Mouse (Mus musculus) liver, adult 10 weeks (tissue): ENCODE data around the gene Smg5. TPM values are rescaled to one million over a fixed set of nuclear protein-coding genes. Genes with fewer than 3 reads are reported as not detected.

Experiments
- polyA plus RNA-seq: library from polyadenylated mRNA; stranded (reverse); fragments of 350-450 nt; fragmentation: Illumina TruSeq; extraction: RNeasy Lipid Tissue Mini Kit (QIAGEN cat#74804); gene quantifications from one replicate; pipeline ENCODE4 v1.2.3, GENCODE M21; 2014; ENCODE audit warnings: low read depth, low replicate concordance

Smg5 gene
- polyA plus RNA-seq, result 6.5 TPM

DNA sequence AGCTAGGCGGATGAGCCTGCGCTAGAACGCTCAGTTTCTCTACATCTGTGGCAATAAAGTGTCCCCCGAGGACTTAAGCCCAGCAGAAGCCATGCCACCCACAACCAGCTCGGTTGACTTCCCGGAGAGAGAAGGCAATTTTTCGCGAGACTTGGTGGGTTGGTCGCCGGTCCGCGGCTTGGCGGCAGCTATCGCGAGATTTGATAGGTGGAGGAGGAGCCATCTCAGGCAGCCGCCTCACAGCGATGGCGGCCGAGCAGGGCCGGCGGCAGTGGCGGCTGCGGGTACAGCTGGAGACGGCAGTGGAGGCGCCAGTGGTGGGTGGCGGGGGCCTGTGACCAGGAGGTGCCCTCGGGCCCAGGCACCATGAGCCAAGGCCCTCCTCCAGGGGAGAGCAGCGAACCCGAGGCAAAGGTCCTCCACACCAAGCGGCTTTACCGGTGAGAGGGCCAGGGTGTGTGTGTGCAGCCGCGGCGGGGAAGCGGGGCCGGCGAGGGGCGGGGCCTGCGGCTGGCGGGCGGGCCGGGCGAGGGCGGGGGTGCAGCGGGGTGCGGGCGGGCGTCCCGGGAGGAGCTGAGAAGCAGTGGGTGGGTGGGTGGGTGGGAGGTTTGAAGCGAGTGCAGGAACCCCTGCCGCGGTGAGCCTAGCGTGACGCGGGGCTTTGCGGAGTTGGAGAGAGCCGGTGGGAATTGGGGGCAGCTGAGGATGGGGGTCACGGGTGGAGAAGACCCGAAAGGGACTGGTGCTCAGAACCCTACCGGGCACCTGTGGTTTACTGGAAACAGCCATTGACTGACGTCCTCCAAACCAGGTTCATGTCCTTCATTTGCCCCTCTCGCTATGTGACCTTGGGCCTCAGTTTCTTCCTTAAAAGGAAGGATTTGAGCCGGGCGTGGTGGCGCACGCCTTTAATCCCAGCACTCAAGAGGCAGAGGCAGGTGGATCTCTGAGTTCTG is at the start of gene Smg5, which contains the start of gene Tmem79:
Smg5 (plus strand) TSS at position 203 of the 956 bp plus-strand sequence.
Tmem79 (minus strand) TSS at position 91 of the 956 bp plus-strand sequence.

DNA sequence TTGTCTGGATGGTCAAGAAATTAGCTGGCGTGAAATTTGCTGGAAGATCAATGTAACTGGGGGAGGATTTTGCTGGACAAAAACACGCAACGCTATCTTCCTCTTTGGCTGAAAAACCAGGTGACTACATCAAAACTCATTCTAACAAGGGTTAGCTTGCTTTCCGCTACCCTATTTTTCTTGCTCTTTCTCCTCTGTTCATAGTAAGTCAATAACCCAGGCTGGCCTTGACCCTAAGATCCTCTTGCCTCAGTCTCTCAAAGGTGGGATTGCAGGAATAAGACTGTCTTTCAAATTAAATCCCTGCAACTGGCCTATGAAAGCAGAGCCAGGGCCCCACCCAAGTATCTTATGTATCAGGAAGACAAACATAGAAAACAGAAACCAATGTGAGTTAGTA is 49.0 kb upstream of the Smg5 start, which contains the start of gene Gm38392:
Gm38392 (minus strand) TSS at position 101 of the 400 bp plus-strand sequence.

GRCm38 (mm10) chr3:88296561-88297318 is 39.3 kb upstream of the Smg5 start, which contains the start of the genes Tsacc and Cct3:
TSS of gene Tsacc (minus strand) at chr3:88296999.
TSS of gene Cct3 (plus strand) at chr3:88297116.

DNA sequence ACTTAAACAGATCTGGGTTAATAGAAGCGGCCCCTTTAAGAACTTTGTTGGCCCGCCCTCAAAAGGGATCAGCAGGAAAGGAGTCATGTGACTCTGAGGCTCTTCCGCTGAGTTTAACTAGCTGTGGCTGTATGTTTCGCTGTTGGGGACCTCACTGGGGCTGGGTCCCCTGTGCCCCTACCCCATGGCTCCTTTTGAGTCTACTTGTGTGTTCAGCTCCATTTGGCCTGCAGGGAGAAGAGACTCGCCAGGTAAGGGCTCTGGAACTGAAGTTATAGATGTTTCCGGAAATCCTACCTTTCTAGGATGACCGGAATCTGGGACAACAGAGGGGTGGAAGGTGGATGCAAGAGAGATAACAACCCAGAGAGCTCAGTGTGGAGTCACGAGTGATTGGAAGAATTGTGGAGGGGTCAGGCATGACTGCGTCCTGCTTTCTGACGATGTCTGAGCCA is 11.1 kb upstream of the Smg5 start, which contains the start of gene Glmp:
Glmp (plus strand) TSS at position 73 of the 455 bp plus-strand sequence.

DNA sequence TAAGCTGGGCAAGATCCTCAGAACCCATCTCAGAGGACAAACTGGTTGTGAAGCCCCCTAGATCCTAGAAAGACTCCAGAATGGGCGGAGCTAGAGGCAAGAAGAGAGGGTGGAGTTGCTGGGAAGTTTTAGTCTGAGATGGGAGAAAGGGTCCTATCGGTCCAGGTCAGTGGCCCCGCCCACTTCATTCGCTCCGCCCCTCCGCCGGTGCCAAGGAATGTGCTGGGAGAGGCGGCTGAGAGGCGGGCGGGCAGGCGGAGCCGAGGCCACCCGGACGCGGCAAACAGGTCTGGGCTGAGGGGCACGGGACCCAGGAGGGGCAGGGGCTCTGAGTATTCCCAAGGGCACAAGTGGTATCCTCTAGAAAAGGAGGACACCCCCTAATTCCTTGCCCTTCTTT is 28.3 kb downstream of the Smg5 start, which contains the start of gene Paqr6:
Paqr6 (plus strand) TSS at position 248 of the 400 bp plus-strand sequence.

DNA sequence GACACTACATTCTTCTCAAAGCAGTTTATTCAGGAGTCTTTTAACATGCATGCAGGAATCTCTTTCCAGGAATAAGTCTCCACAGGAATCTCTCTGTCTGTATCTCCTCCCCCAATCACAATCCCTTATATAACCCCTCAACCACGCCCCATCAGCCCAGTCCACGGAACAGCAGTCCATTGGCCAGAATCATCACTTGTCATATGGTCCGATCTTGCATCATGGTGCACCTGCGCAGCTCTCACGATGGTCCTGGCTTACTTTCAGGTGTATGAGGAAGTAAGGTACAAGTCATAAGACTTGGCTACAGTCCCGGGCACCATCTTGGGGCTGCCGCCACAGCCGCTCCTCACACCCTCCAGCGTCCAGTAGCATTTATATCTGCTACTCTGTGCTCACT is 36.6 kb downstream of the Smg5 start, which contains the start of gene Bglap3:
Bglap3 (minus strand) TSS at position 101 of the 400 bp plus-strand sequence.

DNA sequence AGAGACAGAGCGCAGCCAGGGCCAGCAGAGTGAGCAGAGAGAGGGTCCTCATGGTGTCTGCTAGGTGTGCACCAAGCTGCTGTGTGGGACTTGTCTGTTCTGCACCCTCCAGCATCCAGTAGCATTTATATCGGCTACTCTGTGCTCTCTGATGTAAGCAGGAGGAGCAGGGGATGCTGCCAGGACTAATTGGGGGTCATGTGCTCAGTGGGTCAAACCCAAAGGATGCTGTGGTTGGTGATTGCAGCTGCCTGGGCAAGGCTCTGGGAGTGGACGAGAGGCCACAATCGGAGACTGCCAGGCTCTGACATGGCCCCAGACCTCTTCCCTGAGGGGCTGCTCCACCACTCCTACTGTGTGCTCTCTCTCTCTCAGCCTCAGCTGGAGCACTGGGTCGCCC is 42.5 kb downstream of the Smg5 start, which contains the start of gene Bglap2:
Bglap2 (minus strand) TSS at position 101 of the 400 bp plus-strand sequence.

GRCm38 (mm10) chr3:88384364-88384763 is 48.3 kb downstream of the Smg5 start, which contains the start of gene Bglap:
TSS of gene Bglap (minus strand) at chr3:88384464.

DNA sequence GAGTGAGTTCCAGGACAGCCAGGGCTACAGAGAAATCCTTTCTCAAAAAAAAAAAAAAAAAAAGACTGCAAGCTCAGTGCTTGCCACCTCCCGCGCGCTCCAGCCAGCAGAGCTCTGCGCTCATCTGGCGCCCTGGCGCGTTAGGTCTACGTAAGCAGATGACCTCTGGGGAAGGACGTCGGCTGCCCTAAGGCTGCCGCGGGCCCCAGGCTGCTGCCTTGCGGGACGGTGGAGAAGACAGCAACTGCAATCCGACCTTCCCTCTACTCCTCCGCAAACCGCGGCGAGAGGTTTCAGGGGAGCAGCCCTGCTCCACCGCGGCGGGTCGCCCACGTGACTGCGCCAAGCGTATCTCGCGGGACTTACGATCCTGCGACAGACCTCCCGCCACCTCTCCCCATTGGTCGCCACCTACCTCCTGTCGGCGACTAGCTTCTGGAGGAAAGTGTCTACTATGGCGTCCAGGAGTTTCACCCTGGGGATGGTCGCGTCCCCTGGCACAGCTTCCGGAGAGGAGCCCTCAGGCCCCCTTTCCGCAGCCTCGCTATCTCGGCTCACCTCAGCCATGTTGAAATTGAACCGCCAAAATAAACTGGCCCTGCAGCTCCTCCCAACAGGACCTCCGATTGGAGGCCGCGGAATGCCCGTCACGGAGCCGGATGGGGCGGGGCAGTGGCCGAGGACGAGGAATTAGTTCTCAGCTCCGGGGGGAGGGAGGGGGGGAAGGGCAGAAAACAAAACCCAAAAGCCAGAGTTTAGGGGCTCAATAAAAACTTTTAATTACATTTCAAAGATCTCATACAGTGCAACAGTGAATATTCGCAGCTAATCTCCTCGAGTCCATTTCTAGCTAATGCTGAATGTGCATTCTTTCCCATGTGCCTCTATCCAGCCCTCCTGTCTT is 73.9 kb downstream of the Smg5 start, which contains the start of gene Pmf1:
Pmf1 (minus strand) TSS at position 591 of the 904 bp plus-strand sequence.

Other genes with a start within 250 kb of the Smg5 start
- 3.8 TPM for gene Mef2d, start 193.9 kb upstream of the Smg5 start, polyA plus RNA-seq
- gene Rhbg, start 81.6 kb upstream of the Smg5 start, polyA plus RNA-seq, result 0.24 TPM
- gene Gm38392, start 49.0 kb upstream of the Smg5 start, polyA plus RNA-seq, result 0.93 TPM
- 4.3 TPM for gene Tsacc, start 39.3 kb upstream of the Smg5 start, polyA plus RNA-seq
- 65.1 TPM for gene Cct3, start 39.1 kb upstream of the Smg5 start, polyA plus RNA-seq
- 8.8 TPM for gene Glmp, start 11.2 kb upstream of the Smg5 start, polyA plus RNA-seq
- gene Tmem79, start 112 bp upstream of the Smg5 start, polyA plus RNA-seq, result 0.21 TPM
- gene Paqr6, start 28.3 kb downstream of the Smg5 start, polyA plus RNA-seq, result not detected
- 0.74 TPM for gene Bglap3, start 36.5 kb downstream of the Smg5 start, polyA plus RNA-seq
- not detected for gene Bglap2, start 42.4 kb downstream of the Smg5 start, polyA plus RNA-seq
- not detected for gene Bglap, start 48.2 kb downstream of the Smg5 start, polyA plus RNA-seq
- gene Pmf1, start 74.1 kb downstream of the Smg5 start, polyA plus RNA-seq, result 5.1 TPM
- gene Slc25a44, start 88.9 kb downstream of the Smg5 start, polyA plus RNA-seq, result 17.7 TPM
- 46.1 TPM for gene Sema4a, start 124.9 kb downstream of the Smg5 start, polyA plus RNA-seq
- gene Lmna, start 173.7 kb downstream of the Smg5 start, polyA plus RNA-seq, result 2.5 TPM
- gene Mex3a, start 196.1 kb downstream of the Smg5 start, polyA plus RNA-seq, result 0.05 TPM
- not detected for gene Rab25, start 212.0 kb downstream of the Smg5 start, polyA plus RNA-seq
- gene Lamtor2, start 216.8 kb downstream of the Smg5 start, polyA plus RNA-seq, result 10.5 TPM
- 12.4 TPM for gene Ubqln4, start 217.5 kb downstream of the Smg5 start, polyA plus RNA-seq
- 37.9 TPM for gene Ssr2, start 239.6 kb downstream of the Smg5 start, polyA plus RNA-seq